Mouse (Mus musculus) monocyte, adult 5-6 weeks (primary cell): ENCODE results near the gene Smim8. TPM values are rescaled to one million over a fixed set of nuclear protein-coding genes. Genes with fewer than 3 reads are reported as not detected.

ENCODE experiments used
- ATAC-seq: fragments of 153-309, 156-312 bp; replicated peaks from 2 replicates; pipeline ENCODE4 v1.8.0; 2017; ENCODE audit warnings: mild to moderate bottlenecking; ENCODE audit not compliant: low TSS enrichment, insufficient number of reproducible peaks, severe bottlenecking, poor library complexity, low FRiP score
- total RNA-seq: library from RNA; stranded (forward); fragments of 200-1000, 200-491, 200-594 nt; gene quantifications from 3 replicates; pipeline ENCODE4 v1.2.3, GENCODE M21; 2017

The Smim8 gene
- total RNA-seq, 1 experiment from 2014 or later: 14.6 TPM

DNA sequence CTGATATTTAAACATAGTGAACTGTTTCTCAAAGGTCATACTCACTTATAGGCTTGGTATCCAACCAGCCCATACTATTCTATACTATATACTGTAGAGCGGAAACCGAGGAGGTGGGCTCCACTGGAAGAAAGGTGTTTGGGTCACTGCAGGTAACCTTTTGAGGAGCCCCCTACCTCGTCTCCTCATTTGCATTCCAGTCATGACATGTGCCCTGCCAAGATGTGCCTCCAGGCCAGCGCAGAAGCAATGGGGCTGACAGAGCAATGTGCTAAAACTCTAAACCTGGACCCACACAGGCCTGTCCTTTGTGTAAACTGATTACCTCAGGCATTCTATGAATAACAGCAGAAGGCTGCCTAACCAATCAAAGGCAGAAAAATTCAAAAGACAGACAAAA, 53.9 kb downstream of the Smim8 start:
- ATAC-seq: no peak

DNA sequence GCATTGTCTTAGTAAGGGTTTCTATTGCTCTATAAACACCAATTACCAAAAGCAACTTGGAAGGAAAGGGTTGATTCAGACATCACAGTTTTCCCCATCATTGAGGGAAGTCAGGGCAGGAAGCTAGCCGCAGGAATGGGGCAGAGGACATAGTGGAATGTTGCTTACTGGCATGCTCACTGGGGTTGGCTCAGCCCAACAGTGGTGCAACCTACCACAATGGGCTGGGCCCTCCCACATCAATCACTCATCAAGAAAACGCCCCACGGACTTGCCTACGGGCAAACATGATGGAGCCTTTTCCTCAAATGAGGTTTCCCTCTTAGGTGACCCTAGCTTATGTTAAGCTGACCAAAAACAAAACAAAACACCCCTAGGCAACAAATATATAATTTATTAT, 55.0 kb downstream of the Smim8 start:
- no peak for ATAC-seq

DNA sequence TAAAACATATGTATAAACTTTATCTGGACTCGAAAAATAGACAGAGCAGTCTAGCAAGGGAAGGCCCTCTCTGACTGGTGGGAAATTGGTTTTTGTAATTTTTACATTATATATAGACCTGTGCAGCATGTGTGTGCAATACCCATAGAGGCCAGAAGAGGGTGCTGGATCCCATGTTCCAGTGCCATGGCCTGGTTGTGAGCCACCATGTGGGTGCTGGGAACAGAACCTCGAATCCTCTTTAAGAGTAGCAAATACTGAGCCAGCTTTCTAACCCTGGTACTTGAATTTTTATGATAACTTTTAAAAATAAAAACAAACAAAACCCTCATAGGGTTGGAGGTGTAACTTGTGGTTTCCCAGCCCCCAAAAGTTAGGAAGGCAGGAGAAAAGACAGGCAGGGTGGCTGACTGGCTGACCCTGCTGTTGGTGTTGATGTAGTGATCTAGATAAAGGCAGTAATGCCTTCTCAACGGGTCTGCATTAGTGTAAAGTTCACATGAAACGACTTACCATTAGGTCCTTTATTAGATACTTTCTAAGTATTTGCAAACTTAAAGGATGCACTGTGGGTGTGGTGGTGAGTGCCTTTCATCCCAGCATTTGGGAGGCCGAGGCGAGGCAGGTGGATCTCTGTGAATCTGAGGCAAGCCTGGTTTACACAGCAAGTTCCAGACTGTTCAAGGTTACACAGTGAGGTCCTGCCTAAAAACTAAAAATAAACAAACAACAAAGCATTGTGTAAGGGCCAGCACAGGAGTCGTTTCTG, 57.9 kb downstream of the Smim8 start:
- no peak for ATAC-seq

DNA sequence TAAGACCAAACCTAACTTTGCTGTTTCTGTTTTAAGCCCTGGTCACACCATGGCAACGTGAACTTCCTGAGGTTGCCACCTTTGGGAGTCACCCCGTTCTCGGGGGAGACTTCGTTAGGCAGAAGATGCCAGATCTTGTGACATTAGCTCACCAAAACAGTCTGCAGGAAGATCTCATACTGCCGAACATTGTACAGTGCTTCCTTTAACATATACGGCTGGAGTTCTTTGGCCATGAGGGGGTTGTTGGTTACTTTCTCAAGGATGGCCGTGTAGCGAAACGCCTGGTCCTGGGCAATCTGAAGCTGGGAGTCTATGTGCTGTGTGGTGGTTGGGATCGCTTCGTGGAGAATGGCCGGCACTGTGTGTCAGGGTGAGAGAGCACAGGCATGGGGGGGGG, 58.8 kb downstream of the Smim8 start:
- ATAC-seq: no peak

Other genes with a start within 250 kb of the Smim8 start
- 51.4 to 79.7 TPM (median 64.7 TPM) in 3 replicates for gene Akirin2, start 227.5 kb downstream of the Smim8 start, total RNA-seq
- 59.8 to 81.4 TPM (median 60.7 TPM) in 3 replicates for gene Orc3, start 163.5 kb downstream of the Smim8 start, total RNA-seq
- gene Rars2, start 163.5 kb downstream of the Smim8 start, total RNA-seq: 18.7 to 26.0 TPM (median 24.8 TPM) in 3 replicates
- 10.5 to 24.0 TPM (median 22.2 TPM) in 3 replicates for gene Slc35a1, start 91.0 kb downstream of the Smim8 start, total RNA-seq
- 0.87 to 2.0 TPM (median 0.96 TPM) in 3 replicates for gene Cfap206, start 48.2 kb downstream of the Smim8 start, total RNA-seq
- not detected in 3 replicates for gene Gm136, start 22.2 kb downstream of the Smim8 start, total RNA-seq
- gene Zfp292, start 104.5 kb upstream of the Smim8 start, total RNA-seq: 37.5 to 73.6 TPM (median 44.9 TPM) in 3 replicates
- 1.9 TPM in 1 of 3 replicates, not detected in the others for gene Cga, start 115.4 kb upstream of the Smim8 start, total RNA-seq